Mouse (Mus musculus) heart, embryonic 14.5 days (tissue): ENCODE results near the gene Lingo2. TPM values are rescaled to one million over a fixed set of nuclear protein-coding genes. Genes with fewer than 3 reads are reported as not detected.

ENCODE experiments used
- ATAC-seq: fragments of 200-750 bp; cut with Nextera tagmentation; 2 replicates; pipeline ENCODE4 v1.8.0; 2017; ENCODE audit warnings: low read depth, moderate TSS enrichment; ENCODE audit not compliant: insufficient number of reproducible peaks, insufficient read depth, low FRiP score
- H3K27ac ChIP-seq, 2 experiments: fragments of 200-500 bp in 1 of 2; fragments of 300-500 bp in 1 of 2; sonication (generic) in 1 of 2; replicated peaks in 1 of 2; 2 replicates each; pipeline ENCODE4 v1.5.1; 2012 to 2014; ENCODE audit warnings: low read depth in 2 of 2, low read length in 2 of 2, control low read depth in 1 of 2, mild to moderate bottlenecking in 1 of 2, mixed read lengths in 1 of 2; ENCODE audit not compliant: control insufficient read depth in 1 of 2, insufficient read depth in 1 of 2
- H3K27me3 ChIP-seq: fragments of 300-500 bp; sonication (generic); 2 replicates; pipeline ENCODE4 v1.6.1; 2014; ENCODE audit warnings: mild to moderate bottlenecking, low read length, control low read depth; ENCODE audit not compliant: control insufficient read depth, insufficient read depth
- H3K36me3 ChIP-seq: fragments of 300-500 bp; sonication (generic); 2 replicates; pipeline ENCODE4 v1.6.1; 2014; ENCODE audit warnings: mild to moderate bottlenecking, control low read depth, low read length, mixed read lengths; ENCODE audit not compliant: control insufficient read depth, insufficient read depth
- H3K4me1 ChIP-seq, 2 experiments: fragments of 200-500 bp in 1 of 2; fragments of 300-500 bp in 1 of 2; sonication (generic) in 1 of 2; 2 replicates each; pipeline ENCODE4 v1.6.1; 2012 to 2014; ENCODE audit warnings: low read length in 2 of 2, control low read depth in 1 of 2, mixed read lengths in 1 of 2; ENCODE audit not compliant: control insufficient read depth in 2 of 2, insufficient read depth in 2 of 2
- H3K4me2 ChIP-seq: fragments of 300-500 bp; sonication (generic); 2 replicates; pipeline ENCODE4 v1.6.1; 2014; ENCODE audit warnings: mild to moderate bottlenecking, low read length
- H3K4me3 ChIP-seq, 2 experiments: fragments of 200-500 bp in 1 of 2; fragments of 300-500 bp in 1 of 2; sonication (generic) in 1 of 2; 2 replicates each; pipeline ENCODE4 v1.5.1; 2012 to 2014; ENCODE audit warnings: low read length in 2 of 2, mild to moderate bottlenecking in 2 of 2, control low read depth in 1 of 2, low read depth in 1 of 2, moderate library complexity in 1 of 2; ENCODE audit not compliant: control insufficient read depth in 1 of 2, insufficient read depth in 1 of 2
- H3K9ac ChIP-seq: fragments of 300-500 bp; sonication (generic); 2 replicates; pipeline ENCODE4 v1.6.1; 2014; ENCODE audit warnings: mild to moderate bottlenecking, low read length
- H3K9me3 ChIP-seq: fragments of 300-500 bp; sonication (generic); 2 replicates; pipeline ENCODE4 v1.6.1; 2016; ENCODE audit warnings: low read length, control low read depth; ENCODE audit not compliant: control insufficient read depth
- WGBS: fragments of 180-500 bp; shearing (Covaris S2); extraction: QIAGEN DNeasy Blood & Tissue Kit; methylation state at CpG from one replicate; pipeline ENCODE4 v1.1.7; 2014; 5-methylcytosine and 5-hydroxymethylcytosine counted together
- polyA plus RNA-seq: library from polyadenylated mRNA; unstranded; fragments of >200 nt; fragmentation: Nextera tagmentation; extraction: Ambion mirVana; gene quantifications from 2 replicates; pipeline ENCODE4 v1.2.1, GENCODE M21; 2014

Gene Lingo2
- polyA plus RNA-seq, 1 experiment from 2014 or later: 0.39 TPM

DNA sequence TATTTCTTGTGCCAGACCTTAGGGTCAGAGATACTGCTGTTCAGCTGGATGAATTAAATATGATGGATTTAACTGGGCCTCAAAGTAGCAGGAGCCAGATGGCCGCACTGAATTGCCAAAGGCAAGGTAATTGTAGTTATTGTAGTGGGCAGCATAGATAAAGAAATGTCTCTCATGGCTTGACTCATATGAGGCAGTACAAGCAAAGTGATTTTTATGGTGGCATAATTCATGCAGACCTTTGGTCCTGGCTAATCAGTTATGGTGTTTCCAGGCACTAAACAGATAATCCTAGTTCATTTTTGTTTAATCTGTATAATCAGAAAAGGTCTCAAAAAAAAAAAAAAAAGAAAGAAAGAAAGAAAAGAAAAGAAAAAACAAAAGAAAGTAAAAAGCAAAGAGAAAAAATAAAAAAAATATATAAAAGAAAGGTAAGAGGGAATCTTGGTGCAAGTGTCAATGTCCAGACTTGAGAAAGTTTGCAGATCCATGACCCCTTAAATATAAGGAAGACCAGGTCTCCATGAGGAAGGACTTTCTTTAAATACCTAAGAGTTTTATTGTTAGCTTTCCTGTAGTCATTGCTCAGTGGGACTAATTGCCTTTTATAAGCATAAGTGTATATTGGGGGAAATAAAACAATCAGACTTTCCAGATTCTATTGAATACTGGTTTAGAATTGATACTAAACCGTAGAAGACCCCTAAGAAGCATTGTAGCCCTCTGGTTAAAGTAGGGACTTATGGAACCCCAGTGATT is 959.4 kb downstream of the Lingo2 start:
- H3K36me3 ChIP-seq: no peaks in the 10 kb centered on the region
- WGBS: 74% methylated on average over 2 of the region's 2 CpGs
- no peaks in the 10 kb centered on the region for H3K4me1 ChIP-seq
- H3K9me3 ChIP-seq: no peaks in the 10 kb centered on the region
- H3K4me2 ChIP-seq: no peak overlapping the region
- no peak overlapping the region for H3K4me3 ChIP-seq
- H3K27ac ChIP-seq: no peak overlapping the region
- no peak for ATAC-seq
- H3K9ac ChIP-seq: no peak overlapping the region
- no peaks in the 10 kb centered on the region for H3K27me3 ChIP-seq

DNA sequence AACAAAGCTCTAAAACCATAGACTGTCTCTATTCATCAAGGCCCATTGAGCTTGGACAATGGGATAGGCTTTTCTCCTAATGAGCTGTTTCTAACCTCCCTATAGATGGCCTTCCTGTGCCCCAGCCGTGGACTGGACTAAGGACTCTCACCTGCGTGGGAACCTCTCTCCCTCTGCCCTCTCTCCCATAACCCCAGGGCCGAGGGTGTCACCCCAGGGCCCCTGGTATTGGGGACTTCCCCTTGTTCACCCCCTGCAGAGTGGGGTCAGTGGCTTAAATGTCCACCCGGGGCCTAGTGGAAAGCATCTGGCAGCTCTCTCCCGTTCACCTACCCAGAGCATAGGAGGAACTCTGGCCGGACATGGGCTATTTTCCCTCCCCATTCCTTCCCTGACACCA is 965.5 kb downstream of the Lingo2 start:
- 80% methylated on average over 6 of the region's 6 CpGs for WGBS
- no peaks in the 10 kb centered on the region for H3K36me3 ChIP-seq
- H3K27me3 ChIP-seq: no peaks in the 10 kb centered on the region
- H3K4me3 ChIP-seq: no peak overlapping the region
- H3K4me1 ChIP-seq: no peaks in the 10 kb centered on the region
- H3K4me2 ChIP-seq: no peak overlapping the region
- H3K9ac ChIP-seq: no peak overlapping the region
- no peak overlapping the region for H3K27ac ChIP-seq
- no peak for ATAC-seq
- no peaks in the 10 kb centered on the region for H3K9me3 ChIP-seq

DNA sequence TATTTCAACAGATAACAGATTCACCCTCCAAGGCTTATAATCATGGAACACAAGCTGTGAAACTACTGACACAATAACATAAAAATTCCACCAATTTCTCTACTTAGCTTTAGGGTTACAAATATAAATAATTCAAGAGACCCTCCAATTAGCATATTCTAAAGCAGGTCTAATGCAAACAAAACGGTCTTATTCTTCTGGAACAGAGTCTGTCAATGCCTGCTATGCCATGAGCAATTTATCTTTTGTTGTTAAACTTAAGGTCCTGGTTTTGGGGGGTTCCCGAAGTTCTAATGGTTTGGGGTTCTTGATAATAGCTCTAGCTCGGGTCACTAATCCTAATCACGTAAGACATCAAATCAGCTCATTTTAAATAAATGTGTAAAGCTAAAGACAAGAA is 988.0 kb downstream of the Lingo2 start:
- no peak for ATAC-seq
- no peak overlapping the region for H3K4me3 ChIP-seq
- 72% methylated on average over 4 of the region's 4 CpGs for WGBS
- H3K4me2 ChIP-seq: no peak overlapping the region
- no peaks in the 10 kb centered on the region for H3K27me3 ChIP-seq
- no peaks in the 10 kb centered on the region for H3K4me1 ChIP-seq
- H3K9me3 ChIP-seq: no peaks in the 10 kb centered on the region
- no peak overlapping the region for H3K9ac ChIP-seq
- H3K27ac ChIP-seq: no peak overlapping the region
- H3K36me3 ChIP-seq: no peaks in the 10 kb centered on the region

DNA sequence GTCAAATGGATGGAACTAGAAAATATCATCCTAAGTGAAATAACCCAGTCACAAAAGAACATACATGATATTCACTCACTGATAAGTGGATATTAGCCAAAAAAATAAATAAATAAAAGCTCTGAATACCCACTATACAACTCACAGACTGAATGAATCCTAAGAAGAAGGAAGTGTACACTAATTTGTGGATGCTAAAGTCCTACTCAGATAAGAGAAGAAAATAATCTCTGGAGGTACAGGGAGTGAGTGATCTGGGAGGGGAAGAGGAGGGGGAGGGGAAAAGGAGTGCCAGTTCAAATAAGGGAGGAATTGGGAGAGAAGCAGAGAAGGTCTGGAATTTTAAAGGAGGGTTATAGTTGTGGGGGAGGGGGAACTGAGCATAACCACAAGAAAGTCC is 999.7 kb downstream of the Lingo2 start:
- Histone ChIP-seq H3K4me3 (no peak overlapping the region), H3K4me1 (no peaks in the 10 kb centered on the region), H3K4me2 (no peak overlapping the region), H3K9ac (no peak overlapping the region), H3K9me3 (no peaks in the 10 kb centered on the region), H3K27me3 (no peaks in the 10 kb centered on the region), H3K36me3 (no peaks in the 10 kb centered on the region), H3K27ac (no peak overlapping the region)
- no peak for ATAC-seq

DNA sequence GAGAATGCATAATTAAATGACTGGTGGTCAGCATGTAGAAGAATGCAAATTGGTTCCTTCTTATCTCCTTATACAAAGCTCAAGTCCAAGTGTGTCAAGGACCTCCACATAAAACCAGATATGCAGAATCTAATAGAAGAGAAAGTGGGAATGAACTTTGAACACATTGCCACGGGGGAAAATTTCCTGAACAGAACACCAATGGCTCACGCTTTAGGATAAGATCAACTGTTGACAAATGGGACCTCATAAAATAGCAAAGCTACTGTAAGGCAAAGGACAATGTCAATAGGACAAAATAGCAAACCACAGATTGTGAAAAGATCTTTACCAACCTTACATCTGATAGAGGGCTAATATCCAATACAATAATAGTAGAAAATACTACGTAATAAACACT is 1000.3 kb downstream of the Lingo2 start:
- Histone ChIP-seq H3K36me3 (no peaks in the 10 kb centered on the region), H3K9me3 (no peaks in the 10 kb centered on the region), H3K27ac (no peak overlapping the region), H3K27me3 (no peaks in the 10 kb centered on the region), H3K4me1 (no peaks in the 10 kb centered on the region), H3K4me2 (no peak overlapping the region), H3K9ac (no peak overlapping the region), H3K4me3 (no peak overlapping the region)
- WGBS: 75% methylated on average over 3 of the region's 3 CpGs
- ATAC-seq: no peak

DNA sequence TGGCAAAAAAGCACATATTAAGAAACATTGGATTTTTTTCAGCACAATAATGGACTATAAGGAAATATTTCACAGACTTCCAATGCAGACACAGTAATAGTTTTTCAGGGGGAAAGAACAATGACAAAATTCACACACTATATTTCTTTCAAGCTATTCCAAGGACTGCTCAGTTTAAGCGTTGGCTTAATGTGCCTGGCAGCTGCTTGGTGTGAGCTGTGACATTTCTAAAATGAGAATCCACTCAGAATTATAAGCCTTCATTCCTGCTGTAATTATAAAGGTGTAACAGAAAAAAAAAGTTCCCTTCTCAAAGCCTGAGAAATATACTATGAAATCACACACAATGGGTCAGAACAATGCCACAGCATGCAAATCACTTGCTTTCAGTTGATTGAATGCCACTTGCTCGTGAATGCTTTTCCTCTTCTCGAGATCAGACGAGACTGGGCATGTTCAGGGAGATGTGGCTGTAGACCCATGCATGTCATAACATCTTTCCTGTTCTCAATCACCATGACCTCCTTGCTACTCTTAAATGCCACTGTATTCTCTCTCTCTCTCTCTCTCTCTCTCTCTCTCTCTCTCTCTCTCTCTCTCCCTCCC is 1017.4 kb downstream of the Lingo2 start:
- H3K9me3 ChIP-seq: no peaks in the 10 kb centered on the region
- H3K27ac ChIP-seq: no peak overlapping the region
- no peak overlapping the region for H3K4me3 ChIP-seq
- H3K9ac ChIP-seq: no peak overlapping the region
- ATAC-seq: no peak
- H3K36me3 ChIP-seq: no peaks in the 10 kb centered on the region
- WGBS: 54% methylated on average over 4 of the region's 4 CpGs
- H3K27me3 ChIP-seq: no peaks in the 10 kb centered on the region
- H3K4me1 ChIP-seq: no peaks in the 10 kb centered on the region
- no peak overlapping the region for H3K4me2 ChIP-seq

DNA sequence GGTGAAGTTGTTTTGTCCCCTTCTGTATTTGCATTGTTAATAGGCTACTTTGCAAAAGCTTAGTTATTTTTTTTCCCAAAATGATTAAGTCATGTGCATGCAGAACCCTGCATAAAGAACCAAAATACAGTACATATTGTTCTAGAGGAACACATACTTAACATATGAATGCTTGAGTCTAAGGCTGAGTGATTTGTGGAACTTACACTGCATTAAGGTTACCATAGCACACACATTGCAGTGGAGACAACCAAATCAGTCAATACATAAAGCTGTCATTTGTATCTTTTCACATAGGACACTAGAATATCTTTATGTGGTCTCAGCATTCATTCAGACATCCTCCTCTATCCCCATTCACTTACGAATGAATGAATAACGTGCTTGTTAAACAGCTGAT is 1023.8 kb downstream of the Lingo2 start:
- WGBS: 69% methylated on average over 2 of the region's 2 CpGs
- H3K4me3 ChIP-seq: no peak overlapping the region
- no peaks in the 10 kb centered on the region for H3K36me3 ChIP-seq
- H3K27ac ChIP-seq: no peak overlapping the region
- H3K9ac ChIP-seq: no peak overlapping the region
- no peak overlapping the region for H3K4me2 ChIP-seq
- H3K27me3 ChIP-seq: no peaks in the 10 kb centered on the region
- ATAC-seq: no peak
- H3K4me1 ChIP-seq: no peaks in the 10 kb centered on the region
- H3K9me3 ChIP-seq: no peaks in the 10 kb centered on the region

DNA sequence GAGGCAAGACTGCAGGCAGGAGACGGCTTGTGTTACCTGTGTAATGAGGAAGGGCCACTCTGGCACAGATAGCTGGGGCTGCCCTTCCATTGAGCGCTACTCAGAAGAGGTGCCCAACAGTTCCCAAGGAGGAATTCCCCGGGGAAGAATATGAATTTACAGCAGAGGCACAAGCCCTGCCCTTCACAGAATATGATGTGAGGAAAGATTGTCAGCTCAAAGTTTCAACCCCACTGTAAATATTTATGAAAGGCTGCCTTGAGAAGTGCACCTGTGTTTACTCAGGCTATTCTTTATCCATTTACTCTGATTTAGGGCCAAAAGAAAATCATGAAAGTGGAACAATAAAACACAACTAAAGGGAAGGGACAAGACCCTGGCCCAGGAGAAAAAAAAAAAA is 1034.1 kb downstream of the Lingo2 start:
- ATAC-seq: no peak
- H3K4me1 ChIP-seq: no peaks in the 10 kb centered on the region

More for the DNA sequence above, 1034.1 kb downstream of the Lingo2 start:
- no peaks in the 10 kb centered on the region for H3K36me3 ChIP-seq
- no peak overlapping the region for H3K27ac ChIP-seq
- H3K9me3 ChIP-seq: no peaks in the 10 kb centered on the region
- no peak overlapping the region for H3K4me2 ChIP-seq
- 75% methylated on average over 3 of the region's 3 CpGs for WGBS
- H3K9ac ChIP-seq: no peak overlapping the region
- H3K4me3 ChIP-seq: no peak overlapping the region
- no peaks in the 10 kb centered on the region for H3K27me3 ChIP-seq
